Mouse (Mus musculus): ENCODE results near the gene Sit1.

- TF ChIP-seq CHD2 (IDR thresholded peaks at IDR 0.05; ENCODE audit: low read depth, low read length), result no peak
- no peak for TF ChIP-seq ZNF384 (IDR thresholded peaks at IDR 0.05; ENCODE audit: low read depth, low read length)
Measured at GRCm38 (mm10) chr4:43513791-43514190, 30.3 kb upstream of the Sit1 start.

Measured in ES-E14 (cell line).